Mouse (Mus musculus): Measurements from ENCODE around the gene Pgap3. TPM values are rescaled to one million over a fixed set of nuclear protein-coding genes. Genes with fewer than 3 reads are reported as not detected.

Gene Pgap3
- total RNA-seq, 1 experiment from 2014 or later: 3.1 TPM

DNA sequence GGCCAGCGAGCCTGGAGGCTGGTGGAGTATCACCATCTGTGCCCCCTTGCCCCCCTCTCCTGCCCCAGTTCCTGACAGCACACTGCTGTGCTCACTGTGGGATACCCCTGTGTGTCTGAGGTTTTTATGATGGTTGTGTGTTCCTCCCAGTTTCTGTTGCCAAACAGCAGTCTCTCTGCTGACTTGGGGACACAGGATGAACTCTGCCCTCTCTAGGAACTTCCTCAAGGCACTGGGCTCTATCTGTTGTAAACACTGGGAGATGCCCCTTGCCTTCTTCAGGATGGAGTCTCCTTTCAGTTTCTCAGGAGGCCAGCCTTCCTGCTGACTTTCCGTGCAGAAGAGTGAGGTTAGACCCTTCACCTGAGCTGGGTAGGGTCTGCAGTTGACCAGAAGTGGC lies 13.9 kb upstream of the Pgap3 start:
- no peak for ATAC-seq (ENCODE audit: extremely low read depth, insufficient number of reproducible peaks, low FRiP score, poor library complexity, severe bottlenecking)

DNA sequence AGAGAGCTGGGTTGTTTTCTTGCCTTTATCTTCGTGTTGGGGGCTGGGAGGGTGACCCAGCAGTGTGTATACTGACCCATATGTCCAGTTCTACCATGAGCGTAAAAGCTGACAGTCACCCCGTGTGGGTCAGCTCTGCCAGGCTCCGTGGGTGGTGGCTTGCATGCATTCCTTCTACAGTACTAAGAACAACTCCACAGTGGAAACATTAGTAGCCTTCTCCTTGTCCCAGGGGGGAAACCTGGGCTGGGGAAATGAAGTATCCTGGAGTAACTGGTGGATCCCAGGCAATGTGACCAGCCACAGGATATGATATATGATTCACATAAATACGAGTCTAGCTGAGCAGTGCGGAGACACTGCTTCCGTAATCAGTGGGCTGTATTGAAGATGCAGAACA lies 13.4 kb upstream of the Pgap3 start:
- no peak for ATAC-seq (ENCODE audit: extremely low read depth, insufficient number of reproducible peaks, low FRiP score, poor library complexity, severe bottlenecking)

DNA sequence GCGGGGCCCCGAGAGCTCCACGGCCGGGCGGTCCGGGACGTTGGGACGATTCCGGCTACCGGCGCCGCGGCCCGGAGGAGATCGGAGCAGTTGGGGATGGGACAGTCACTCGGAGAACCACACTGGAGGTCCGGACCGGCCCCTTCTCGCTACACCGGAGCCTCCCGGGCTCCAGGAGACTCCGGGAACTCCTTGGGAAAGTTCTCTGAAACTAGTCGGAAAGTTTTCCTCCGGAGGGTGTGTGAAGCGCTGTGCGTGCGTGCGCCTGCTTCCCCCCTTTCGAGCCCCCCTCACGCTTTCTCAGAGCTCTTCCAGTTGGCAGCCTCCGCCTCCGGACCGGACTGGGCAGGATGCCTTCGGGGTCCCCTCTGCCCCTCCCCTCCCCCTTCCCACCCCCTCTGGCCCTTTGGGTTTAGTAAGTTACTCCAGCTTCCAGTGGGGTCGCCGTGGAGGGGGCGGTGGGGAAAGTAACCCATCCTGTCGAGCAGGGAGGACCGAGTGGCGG lies 12.6 kb upstream of the Pgap3 start:
- no peak for ATAC-seq (ENCODE audit: extremely low read depth, insufficient number of reproducible peaks, low FRiP score, poor library complexity, severe bottlenecking)

DNA sequence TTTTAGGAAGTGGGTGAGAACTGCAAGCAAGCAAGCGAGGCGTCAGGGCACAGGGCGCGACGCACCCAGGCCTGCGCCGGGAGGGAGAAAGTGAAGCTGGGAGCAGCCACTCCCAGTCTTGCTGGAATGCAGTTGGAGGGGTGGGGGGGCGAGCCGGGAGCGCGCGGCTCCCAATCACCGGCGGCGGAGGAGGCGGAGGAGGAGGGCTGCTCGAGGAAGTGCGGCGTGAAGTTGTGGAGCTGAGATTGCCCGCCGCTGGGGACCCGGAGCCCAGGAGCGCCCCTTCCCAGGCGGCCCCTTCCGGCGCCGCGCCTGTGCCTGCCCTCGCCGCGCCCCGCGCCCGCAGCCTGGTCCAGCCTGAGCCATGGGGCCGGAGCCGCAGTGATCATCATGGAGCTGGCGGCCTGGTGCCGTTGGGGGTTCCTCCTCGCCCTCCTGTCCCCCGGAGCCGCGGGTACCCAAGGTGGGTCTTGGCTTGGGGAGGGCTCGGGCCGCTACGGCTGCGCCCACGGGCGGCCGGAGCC lies 12.0 kb upstream of the Pgap3 start, which contains the start of gene Erbb2:
Gene Erbb2, plus strand, starts transcription at position 198 of the 524 bp plus-strand sequence.
- no peak for ATAC-seq (ENCODE audit: extremely low read depth, insufficient number of reproducible peaks, low FRiP score, poor library complexity, severe bottlenecking)

DNA sequence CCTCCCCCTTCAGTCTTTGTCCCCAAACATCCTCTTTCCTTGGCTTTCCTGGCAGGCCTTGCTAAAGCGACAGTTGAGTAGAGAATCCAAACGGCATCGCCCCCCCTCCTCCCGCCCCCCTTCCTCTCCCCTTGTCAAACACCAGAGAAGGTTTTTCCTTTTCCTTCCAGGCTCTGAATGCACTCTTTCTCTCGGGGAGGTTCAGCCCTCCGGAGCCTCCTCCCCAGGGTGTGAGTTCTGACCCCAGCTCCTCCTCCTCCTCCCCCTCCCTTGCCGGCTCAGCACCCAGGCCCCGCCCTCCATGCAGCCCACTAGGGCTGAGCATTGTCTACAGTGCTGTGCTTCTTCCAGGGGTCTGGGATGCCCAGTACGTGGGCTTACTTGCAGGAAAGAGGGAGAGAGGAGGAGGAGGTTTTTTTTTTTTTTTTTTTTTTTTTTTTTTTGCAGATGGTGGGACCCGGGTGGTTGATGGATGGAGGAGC lies 9.1 kb upstream of the Pgap3 start:
- ATAC-seq (ENCODE audit: extremely low read depth, insufficient number of reproducible peaks, low FRiP score, poor library complexity, severe bottlenecking): no peak

DNA sequence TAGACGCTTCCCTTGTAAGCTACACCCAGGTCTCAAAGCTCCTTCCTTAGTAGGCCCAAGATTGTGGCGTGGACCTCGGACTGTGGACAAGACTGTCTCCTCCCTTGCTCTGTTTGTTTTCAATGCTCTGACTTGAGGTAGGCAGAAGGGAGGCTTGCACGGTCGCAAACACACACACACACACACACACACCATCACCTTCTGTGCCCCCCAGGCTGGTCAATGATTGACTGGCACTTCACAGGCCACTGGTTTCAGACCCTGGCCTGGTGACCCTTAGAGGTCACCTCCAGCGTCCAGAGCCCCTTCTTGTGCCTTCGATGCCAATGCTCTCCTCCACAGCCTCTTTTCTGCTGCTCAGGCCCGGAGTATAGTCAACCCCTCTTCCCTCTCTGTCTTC lies 8.6 kb upstream of the Pgap3 start:
- ATAC-seq (ENCODE audit: extremely low read depth, insufficient number of reproducible peaks, low FRiP score, poor library complexity, severe bottlenecking): no peak

DNA sequence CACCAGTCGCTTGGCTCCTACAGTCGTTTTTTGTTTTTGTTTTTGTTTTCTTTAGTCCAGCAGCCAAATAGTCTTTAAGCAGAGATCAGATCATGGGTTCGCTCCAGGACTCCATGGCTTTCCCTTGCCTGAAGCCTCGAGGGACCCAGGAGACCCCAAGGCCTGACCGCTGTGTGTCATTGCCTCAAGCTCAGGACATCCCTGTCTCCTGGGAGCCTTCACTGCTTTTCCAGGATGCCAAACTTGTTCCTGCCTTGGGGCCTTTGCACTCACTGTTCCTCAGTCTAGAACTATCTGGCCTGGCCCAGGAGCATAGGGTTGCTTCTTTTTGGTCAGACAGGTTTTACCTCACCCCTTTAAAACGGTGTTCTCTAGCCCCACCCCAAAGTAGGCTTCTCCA lies 6.3 kb upstream of the Pgap3 start:
- ATAC-seq (ENCODE audit: extremely low read depth, insufficient number of reproducible peaks, low FRiP score, poor library complexity, severe bottlenecking): no peak

DNA sequence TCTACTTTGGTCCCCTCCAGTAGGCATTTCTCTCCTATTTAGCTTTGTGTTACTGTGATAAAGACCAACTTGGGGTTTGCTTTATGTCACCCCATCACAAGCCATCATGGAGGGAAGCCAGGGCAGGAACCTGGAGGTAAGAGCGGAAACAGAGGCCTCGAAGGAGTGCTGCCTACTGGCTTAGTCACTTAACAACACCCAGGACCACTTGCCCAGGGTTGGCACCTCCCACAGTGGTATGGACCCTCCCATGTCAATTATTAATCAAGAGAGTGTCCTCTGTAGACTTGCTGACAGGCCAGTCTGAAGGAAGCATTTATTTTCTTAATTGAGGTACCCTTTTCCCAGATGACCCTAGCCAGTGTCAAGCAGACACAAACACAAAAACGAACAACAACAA lies 526 bp upstream of the Pgap3 start:
- no peak for ATAC-seq (ENCODE audit: extremely low read depth, insufficient number of reproducible peaks, low FRiP score, poor library complexity, severe bottlenecking)

DNA sequence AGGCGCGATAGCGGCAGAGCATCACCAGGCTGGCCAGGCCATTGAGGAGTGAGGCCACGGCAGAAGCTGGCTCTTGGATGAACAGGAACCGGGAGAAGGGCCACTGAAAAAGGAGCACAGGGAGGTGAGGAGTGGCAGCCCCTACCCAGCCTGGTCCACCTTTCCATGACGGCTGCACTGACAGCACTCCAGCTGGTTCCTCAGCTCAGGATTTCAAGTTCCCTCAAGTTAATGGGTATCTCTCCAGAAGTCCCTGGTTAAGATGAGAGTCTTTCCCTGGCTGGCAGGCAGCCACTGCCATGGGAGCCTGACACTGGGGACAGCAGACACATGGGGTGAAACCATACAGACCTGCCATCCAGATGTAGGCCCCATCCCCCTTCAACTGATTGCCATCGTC lies 2.3 kb downstream of the Pgap3 start:
- ATAC-seq (ENCODE audit: extremely low read depth, insufficient number of reproducible peaks, low FRiP score, poor library complexity, severe bottlenecking): no peak

DNA sequence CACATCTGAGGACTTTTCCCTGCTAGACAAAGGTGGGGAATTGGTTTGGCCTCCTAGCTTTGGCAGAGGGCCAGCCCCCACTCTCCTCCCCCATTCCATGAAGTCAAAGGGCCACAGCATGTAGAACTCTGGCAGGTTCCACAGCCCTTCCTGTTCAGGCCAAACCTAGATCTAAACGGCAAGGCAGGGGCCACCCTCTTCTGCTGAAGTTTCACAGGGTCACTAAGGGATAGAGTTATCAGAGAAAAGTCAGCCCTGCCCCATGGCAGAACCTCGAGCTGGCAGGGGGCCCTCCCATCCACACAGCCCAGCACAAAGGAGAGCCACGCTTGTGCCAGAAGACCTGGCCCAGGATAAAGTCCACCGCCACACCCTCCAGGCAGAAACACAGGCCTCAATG lies 5.2 kb downstream of the Pgap3 start:
- ATAC-seq (ENCODE audit: extremely low read depth, insufficient number of reproducible peaks, low FRiP score, poor library complexity, severe bottlenecking): no peak

DNA sequence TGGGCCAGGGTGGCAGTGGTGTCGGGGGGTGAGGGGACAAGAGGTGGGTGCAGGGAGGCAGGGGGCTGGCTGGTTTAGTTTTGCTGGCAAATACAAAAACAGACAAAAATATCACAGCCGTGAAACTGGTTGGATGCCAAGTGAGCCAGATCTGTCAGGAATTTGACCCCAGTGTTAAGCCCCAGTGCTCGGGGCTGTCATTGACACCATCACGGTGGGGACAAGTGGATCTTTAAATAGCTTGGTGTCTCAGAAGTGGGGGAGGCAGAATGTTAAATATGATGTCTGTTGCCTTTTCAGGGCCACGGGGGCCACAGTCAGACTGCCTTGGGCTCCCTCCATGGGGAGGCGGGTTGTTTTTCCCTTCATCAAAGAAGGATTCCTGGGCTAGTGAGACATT lies 6.0 kb downstream of the Pgap3 start:
- ATAC-seq (ENCODE audit: extremely low read depth, insufficient number of reproducible peaks, low FRiP score, poor library complexity, severe bottlenecking): no peak

DNA sequence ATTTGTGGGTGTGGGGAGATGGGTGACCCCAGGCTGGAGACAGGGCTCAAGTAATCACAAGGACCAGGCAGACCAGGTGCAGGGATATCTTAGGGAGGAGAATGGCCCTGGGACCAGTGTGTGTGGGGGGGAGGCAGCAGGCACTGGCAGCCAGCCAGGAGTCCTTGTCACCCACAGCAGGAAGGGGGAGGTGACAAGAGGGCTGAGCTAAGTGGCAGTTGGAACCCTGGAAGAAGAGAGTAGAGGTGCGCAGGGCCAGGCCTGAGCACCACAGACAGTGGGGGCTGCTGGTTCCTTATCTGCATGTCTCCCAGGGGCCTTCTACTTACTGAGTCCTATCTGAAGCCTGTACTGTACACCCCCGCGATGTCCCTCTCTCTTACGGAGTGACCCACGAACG lies 7.0 kb downstream of the Pgap3 start:
- ATAC-seq (ENCODE audit: extremely low read depth, insufficient number of reproducible peaks, low FRiP score, poor library complexity, severe bottlenecking): no peak

DNA sequence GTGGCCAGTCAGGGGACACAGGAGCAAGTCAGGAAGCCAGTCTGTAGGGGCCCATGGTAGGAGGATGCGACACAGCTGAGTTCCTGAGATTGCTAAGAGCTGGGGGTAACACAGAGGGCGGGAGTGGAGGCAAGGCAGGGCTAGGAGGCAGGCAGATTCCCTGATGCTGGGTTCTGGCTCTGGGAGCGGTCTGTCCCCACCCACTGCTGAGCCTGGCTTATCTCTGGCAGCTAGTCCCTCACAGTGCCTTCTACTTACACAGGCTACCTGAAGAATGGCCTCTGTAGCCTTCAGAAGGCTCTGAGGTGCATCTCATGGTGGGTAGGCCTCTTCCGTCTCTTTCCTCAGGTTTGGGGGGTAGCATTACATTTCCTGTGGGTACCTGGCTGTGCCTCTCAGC lies 7.6 kb downstream of the Pgap3 start:
- ATAC-seq (ENCODE audit: extremely low read depth, insufficient number of reproducible peaks, low FRiP score, poor library complexity, severe bottlenecking): no peak

DNA sequence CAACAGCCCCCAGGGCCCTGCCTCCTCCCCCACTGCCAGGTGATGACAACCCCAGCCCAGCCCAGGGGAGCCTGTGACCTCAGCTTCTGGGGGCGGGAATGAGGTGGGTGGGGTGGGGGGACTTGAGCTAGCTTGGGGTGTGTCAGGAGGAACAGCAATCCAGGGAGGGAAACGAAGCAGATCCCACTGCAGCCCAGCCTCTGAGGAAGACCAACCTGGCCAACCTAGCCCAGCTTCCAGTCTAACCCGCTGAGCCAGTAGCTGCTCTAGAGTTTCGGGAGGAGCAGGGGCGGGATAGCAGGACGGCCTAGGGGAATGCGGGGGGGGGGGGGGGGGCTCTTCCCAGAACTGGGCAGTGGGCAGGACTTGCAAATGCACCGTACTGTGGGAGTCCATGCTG lies 8.3 kb downstream of the Pgap3 start:
- no peak for ATAC-seq (ENCODE audit: extremely low read depth, insufficient number of reproducible peaks, low FRiP score, poor library complexity, severe bottlenecking)

DNA sequence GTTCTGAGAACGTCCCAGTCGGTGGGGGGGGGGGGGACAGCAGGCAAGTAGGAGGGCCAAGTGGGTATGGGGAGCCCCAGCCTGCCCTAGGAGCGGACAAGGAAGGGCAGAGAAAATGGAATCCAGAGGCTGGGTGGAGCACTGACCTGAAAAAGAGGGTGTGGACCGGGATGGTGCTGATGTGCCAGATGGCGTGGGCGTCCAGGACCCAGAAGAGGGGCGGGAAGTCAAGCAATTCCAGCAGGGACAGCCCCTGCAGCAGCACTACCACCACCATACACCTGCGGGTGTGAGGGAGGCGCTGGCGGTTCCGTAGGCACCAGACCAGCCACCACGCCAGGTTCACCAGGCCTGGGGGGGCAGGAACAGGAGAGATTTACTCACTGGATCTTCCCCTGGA lies 10.1 kb downstream of the Pgap3 start:
- ATAC-seq (ENCODE audit: extremely low read depth, insufficient number of reproducible peaks, low FRiP score, poor library complexity, severe bottlenecking): no peak

DNA sequence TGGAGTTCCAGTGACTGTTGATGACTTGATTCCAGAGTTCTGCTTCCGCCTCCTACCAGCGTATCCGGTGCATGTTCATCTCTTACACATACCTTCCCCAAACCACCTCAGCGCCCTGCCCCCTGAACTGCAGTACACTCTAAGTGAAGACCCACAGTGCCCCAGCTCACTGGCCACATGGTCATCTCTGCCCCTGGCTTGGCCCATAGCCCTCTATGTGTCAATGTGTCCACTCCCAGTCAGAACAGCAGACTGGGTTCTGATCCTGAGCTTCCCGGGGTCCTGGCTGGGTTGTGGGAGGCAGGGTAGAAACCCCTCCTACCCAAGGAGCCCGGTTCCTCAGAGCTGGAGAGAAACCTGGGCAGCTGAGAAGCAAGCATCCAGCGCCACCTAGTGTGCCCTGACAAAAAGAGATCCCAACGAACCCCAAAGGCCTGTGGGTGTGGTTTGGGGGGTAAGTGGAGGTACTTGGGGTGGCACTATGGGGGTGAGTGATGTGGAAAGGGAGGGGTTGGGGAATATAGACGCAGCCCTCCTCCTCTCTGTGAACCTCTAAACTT lies 11.0 kb downstream of the Pgap3 start:
- no peak for ATAC-seq (ENCODE audit: extremely low read depth, insufficient number of reproducible peaks, low FRiP score, poor library complexity, severe bottlenecking)

DNA sequence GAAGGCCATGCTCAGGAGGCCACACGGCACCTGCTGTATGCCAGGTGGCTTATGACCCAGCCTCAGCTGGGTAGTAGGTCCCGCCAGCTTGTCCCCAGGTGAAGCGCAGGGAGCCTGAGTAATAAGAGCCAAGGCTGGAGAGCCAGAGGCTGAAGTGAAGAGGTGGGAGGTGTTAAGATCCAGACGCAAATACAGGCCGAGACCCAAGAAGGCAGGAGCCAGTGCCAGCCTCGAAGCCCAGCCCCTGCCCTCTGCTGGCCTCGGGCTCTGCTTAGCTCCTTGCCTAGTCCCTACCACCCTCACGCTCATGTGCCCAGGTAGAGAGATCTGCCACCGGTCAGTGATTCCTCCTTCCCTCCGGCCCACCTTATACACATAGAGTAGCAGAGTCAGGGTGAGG lies 12.0 kb downstream of the Pgap3 start:
- ATAC-seq (ENCODE audit: extremely low read depth, insufficient number of reproducible peaks, low FRiP score, poor library complexity, severe bottlenecking): no peak

DNA sequence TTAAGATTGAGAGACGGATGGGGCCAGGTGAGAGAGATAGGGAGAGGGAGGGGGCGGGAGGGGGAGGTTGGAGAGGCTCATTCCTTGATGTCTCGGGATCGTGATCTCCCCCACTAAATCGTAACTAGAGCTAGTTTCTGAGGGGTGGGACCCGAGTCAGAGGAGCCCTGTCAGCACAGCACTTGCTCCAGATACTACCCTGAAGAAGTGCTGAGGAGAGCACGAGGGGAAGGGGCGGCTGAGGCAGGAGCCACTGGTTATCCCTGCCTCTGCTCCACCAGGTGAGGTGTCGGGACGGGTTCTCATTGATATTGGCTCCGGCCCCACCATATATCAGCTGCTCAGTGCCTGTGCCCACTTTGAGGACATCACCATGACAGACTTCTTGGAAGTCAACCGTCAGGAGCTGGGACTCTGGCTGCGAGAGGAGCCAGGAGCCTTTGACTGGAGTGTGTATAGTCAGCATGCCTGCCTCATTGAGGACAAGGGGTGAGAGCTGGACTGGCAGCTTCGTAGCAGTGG lies 13.2 kb downstream of the Pgap3 start:
- ATAC-seq (ENCODE audit: extremely low read depth, insufficient number of reproducible peaks, low FRiP score, poor library complexity, severe bottlenecking): no peak

DNA sequence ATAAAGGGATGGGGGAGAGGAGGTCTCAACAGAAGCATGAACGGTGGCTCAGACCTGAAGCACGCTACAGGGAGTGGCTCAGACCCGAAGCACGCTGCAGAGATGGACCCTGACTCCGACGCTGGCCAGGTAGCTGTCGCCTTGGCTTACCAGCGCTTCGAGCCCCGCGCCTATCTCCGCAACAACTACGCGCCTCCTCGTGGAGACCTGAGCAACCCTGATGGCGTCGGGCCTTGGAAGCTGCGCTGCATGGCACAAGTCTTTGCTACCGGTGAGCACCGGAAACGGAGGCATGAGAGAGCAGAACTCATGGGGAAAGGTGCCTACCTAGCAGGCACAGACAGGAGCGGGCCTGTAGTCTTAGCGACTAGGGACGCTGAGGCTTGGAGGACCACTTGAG lies 13.7 kb downstream of the Pgap3 start:
- ATAC-seq (ENCODE audit: extremely low read depth, insufficient number of reproducible peaks, low FRiP score, poor library complexity, severe bottlenecking): no peak

DNA sequence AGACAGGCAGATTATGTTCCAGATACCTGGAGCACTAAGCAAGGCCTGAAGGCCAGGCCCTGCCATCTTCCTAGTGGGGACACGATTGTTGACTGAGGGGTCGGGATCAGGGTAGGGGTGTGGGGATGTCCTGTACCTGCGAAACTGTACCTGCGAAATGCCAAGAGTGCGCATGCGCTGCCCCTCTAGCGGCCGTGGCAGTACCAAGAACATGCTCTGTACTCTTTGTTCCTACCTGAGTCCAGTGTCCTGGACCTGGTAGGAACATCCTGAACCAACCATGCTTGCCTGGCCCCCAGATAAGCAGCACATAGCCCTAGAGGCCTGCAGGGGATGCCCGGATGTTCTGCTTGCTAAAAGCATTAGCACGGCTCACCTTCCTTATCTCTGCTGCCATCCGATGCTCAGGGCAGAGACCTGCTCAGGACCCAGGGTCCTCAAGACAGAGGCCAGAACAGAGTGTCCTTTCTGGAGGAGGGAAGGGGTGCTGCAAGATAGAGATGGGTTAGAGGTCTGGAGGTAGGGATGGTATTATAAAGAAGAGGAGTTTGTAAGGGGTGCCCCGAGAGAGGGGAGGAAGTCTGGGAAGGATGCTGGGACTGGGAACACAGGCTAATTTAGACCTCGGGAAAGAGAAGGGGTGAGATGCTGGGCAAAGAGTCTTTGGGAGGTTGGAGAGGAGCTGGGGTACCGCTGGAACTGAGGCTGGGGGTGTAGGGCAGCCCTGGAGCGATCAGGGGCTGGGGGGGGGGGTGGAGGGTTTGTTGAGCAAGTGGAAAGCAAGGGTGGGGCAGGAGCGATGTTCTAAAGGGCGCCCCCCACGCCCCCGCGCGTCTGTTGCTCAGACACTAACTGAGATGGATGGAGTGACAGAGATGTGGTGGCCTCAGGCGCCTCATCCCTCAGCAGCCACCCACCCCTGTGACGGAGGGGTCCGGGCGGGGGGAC lies 14.4 kb downstream of the Pgap3 start, which contains the start of gene Pnmt:
Gene Pnmt, plus strand, starts transcription at position 813 of the 948 bp plus-strand sequence.
- no peak for ATAC-seq (ENCODE audit: extremely low read depth, insufficient number of reproducible peaks, low FRiP score, poor library complexity, severe bottlenecking)
